Mouse (Mus musculus): ENCODE measurements at regions not wholly inside any gene's neighbourhood (a gene's known extent, or its start where the extent isn't known, plus 50 kb on each side); places are given as distances from the start of the nearest gene placed in this dataset.

- no peak for TF ChIP-seq CTCF (IDR thresholded peaks at IDR 0.05; ENCODE audit: extremely low read depth, insufficient read length, insufficient replicate concordance, low read depth, low read length)
- no peak for TF ChIP-seq POLR2A (IDR thresholded peaks at IDR 0.05; ENCODE audit: low read depth, low read length)
Measured at GRCm38 (mm10) chr15:7005142-7005541, 85.3 kb upstream of the Lifr start.
